Mouse (Mus musculus): Measurements from ENCODE around the gene March5.

- TF ChIP-seq GATA1 (IDR thresholded peaks at IDR 0.05; ENCODE audit: low read length) (no peak), TAL1 (IDR thresholded peaks at IDR 0.05; ENCODE audit: low read length) (no peak)
Measured at GRCm38 (mm10) chr19:37175919-37176318, 31.4 kb upstream of the March5 start.

Measured in erythroblast, embryonic 14.5 days (primary cell).